Mouse (Mus musculus) testis, adult 2 months (tissue): Measurements from ENCODE around the gene Skap1. TPM values are rescaled to one million over a fixed set of nuclear protein-coding genes. Genes with fewer than 3 reads are reported as not detected.

Experiments used
- H3K27ac ChIP-seq: fragments of 200-500 bp; 2 replicates; pipeline ENCODE4 v1.5.1; 2012; ENCODE audit warnings: low read depth, low read length; ENCODE audit not compliant: control insufficient read depth, insufficient read depth
- H3K27me3 ChIP-seq: fragments of 200-500 bp; 2 replicates; pipeline ENCODE4 v1.6.1; 2012; ENCODE audit warnings: mild to moderate bottlenecking, low read length, moderate library complexity; ENCODE audit not compliant: control insufficient read depth, insufficient read depth
- H3K36me3 ChIP-seq: fragments of 200-500 bp; 2 replicates; pipeline ENCODE4 v1.6.1; 2012; ENCODE audit warnings: mild to moderate bottlenecking, low read length; ENCODE audit not compliant: control insufficient read depth, insufficient read depth
- H3K4me1 ChIP-seq: fragments of 200-500 bp; 2 replicates; pipeline ENCODE4 v1.6.1; 2012; ENCODE audit warnings: low read length; ENCODE audit not compliant: control insufficient read depth, insufficient read depth
- H3K4me3 ChIP-seq: fragments of 200-500 bp; 2 replicates; pipeline ENCODE4 v1.5.1; 2012; ENCODE audit warnings: low read depth, mild to moderate bottlenecking, low read length, moderate library complexity, mixed read lengths; ENCODE audit not compliant: control insufficient read depth
- CTCF ChIP-seq: fragments of 200-500 bp; IDR thresholded peaks from 2 replicates; pipeline ENCODE4 v1.5.1; 2012; ENCODE audit warnings: low read depth, mild to moderate bottlenecking, inconsistent platforms, low read length, moderate library complexity; ENCODE audit not compliant: control insufficient read depth, insufficient read depth, insufficient replicate concordance
- POLR2A ChIP-seq: fragments of 200-500 bp; IDR thresholded peaks from 2 replicates; pipeline ENCODE4 v1.6.1; 2012; ENCODE audit warnings: low read depth, mild to moderate bottlenecking, inconsistent platforms, low read length, moderate library complexity; ENCODE audit not compliant: control insufficient read depth
- polyA plus RNA-seq: library from polyadenylated mRNA; depleted of rRNA; stranded (reverse); fragments of >200 nt; gene quantifications from 2 replicates; pipeline ENCODE4 v1.2.3, GENCODE M21; 2012

The Skap1 gene
- polyA plus RNA-seq, 1 experiment = 1.5 TPM

- H3K4me1 ChIP-seq = peaks cover 3% of the 10 kb centered on the region; the same call in 1 of the 2 replicates
- H3K27ac ChIP-seq = no peak overlapping the region
- H3K4me3 ChIP-seq = no peak overlapping the region
- H3K36me3 ChIP-seq = no peaks in the 10 kb centered on the region
- TF ChIP-seq POLR2A (no peak), CTCF (no peak)
- no peaks in the 10 kb centered on the region for H3K27me3 ChIP-seq
Measured at GRCm38 (mm10) chr11:96429891-96430290, 34.5 kb upstream of the Skap1 start.

GRCm38 (mm10) chr11:96431871-96432270, 32.5 kb upstream of the Skap1 start:
- H3K27me3 ChIP-seq = no peaks in the 10 kb centered on the region
- no peaks in the 10 kb centered on the region for H3K36me3 ChIP-seq
- no peaks in the 10 kb centered on the region; the same call in 1 of the 2 replicates for H3K4me1 ChIP-seq
- no peak overlapping the region for H3K4me3 ChIP-seq
- no peak for TF ChIP-seq POLR2A
- TF ChIP-seq CTCF = no peak
- no peak overlapping the region for H3K27ac ChIP-seq

- TF ChIP-seq CTCF = no peak
- no peak for TF ChIP-seq POLR2A
- Histone ChIP-seq H3K27me3 (no peaks in the 10 kb centered on the region), H3K36me3 (no peaks in the 10 kb centered on the region), H3K4me1 (peaks cover 2% of the 10 kb centered on the region), H3K4me3 (no peak overlapping the region), H3K27ac (no peak overlapping the region)
Measured at GRCm38 (mm10) chr11:96434888-96435287, 29.5 kb upstream of the Skap1 start.

- no peaks in the 10 kb centered on the region for H3K27me3 ChIP-seq
- TF ChIP-seq CTCF (no peak), POLR2A (no peak)
Measured at GRCm38 (mm10) chr11:96436525-96436924, 27.9 kb upstream of the Skap1 start.

GRCm38 (mm10) chr11:96438787-96439186, 25.6 kb upstream of the Skap1 start:
- Histone ChIP-seq H3K27me3 (no peaks in the 10 kb centered on the region), H3K27ac (no peak overlapping the region), H3K4me3 (no peak overlapping the region), H3K4me1 (peaks cover 2% of the 10 kb centered on the region), H3K36me3 (no peaks in the 10 kb centered on the region)
- TF ChIP-seq CTCF (peak; percentile 97), POLR2A (no peak)

More at GRCm38 (mm10) chr11:96436525-96436924, 27.9 kb upstream of the Skap1 start:
- Histone ChIP-seq H3K36me3 (no peaks in the 10 kb centered on the region), H3K27ac (no peak overlapping the region), H3K4me3 (no peak overlapping the region), H3K4me1 (peaks cover 2% of the 10 kb centered on the region)

- Histone ChIP-seq H3K27me3 (no peaks in the 10 kb centered on the region), H3K4me1 (peaks cover 2% of the 10 kb centered on the region; the same call in 1 of the 2 replicates), H3K27ac (no peak overlapping the region), H3K36me3 (no peaks in the 10 kb centered on the region), H3K4me3 (no peak overlapping the region)
- TF ChIP-seq CTCF (no peak), POLR2A (no peak)
Measured at GRCm38 (mm10) chr11:96441546-96442185, 22.7 kb upstream of the Skap1 start.

GRCm38 (mm10) chr11:96442468-96442867, 21.9 kb upstream of the Skap1 start:
- Histone ChIP-seq H3K4me1 (peaks cover 2% of the 10 kb centered on the region; the same call in 1 of the 2 replicates), H3K4me3 (no peak overlapping the region), H3K27me3 (no peaks in the 10 kb centered on the region), H3K36me3 (no peaks in the 10 kb centered on the region), H3K27ac (no peak overlapping the region)
- TF ChIP-seq POLR2A = no peak
- no peak for TF ChIP-seq CTCF

GRCm38 (mm10) chr11:96447931-96448330, 16.5 kb upstream of the Skap1 start:
- Histone ChIP-seq H3K27me3 (no peaks in the 10 kb centered on the region), H3K4me3 (peak overlapping the region; percentile 85)

More at GRCm38 (mm10) chr11:96447931-96448330, 16.5 kb upstream of the Skap1 start:
- Histone ChIP-seq H3K27ac (no peak overlapping the region; the same call in 1 of the 2 replicates), H3K4me1 (peaks cover 7% of the 10 kb centered on the region), H3K36me3 (no peaks in the 10 kb centered on the region)
- TF ChIP-seq CTCF (no peak), POLR2A (no peak; the same call in none of the 2 replicates)
